Mouse (Mus musculus): Measurements from ENCODE around the gene Hmgcl. TPM values are rescaled to one million over a fixed set of nuclear protein-coding genes. Genes with fewer than 3 reads are reported as not detected.

Gene Hmgcl
- polyA plus RNA-seq, 3 experiments from 2014 or later = 70.5 to 83.4 (median 77.2) TPM

- no peak for ATAC-seq
Observed at GRCm38 (mm10) chr4:135987714-135988113, 41.5 kb downstream of the Hmgcl start.

GRCm38 (mm10) chr4:135993941-135994340 is 47.7 kb downstream of the Hmgcl start:
- ATAC-seq = no peak

- ATAC-seq = no peak
Observed at GRCm38 (mm10) chr4:135995118-135995517, 48.9 kb downstream of the Hmgcl start.

DNA sequence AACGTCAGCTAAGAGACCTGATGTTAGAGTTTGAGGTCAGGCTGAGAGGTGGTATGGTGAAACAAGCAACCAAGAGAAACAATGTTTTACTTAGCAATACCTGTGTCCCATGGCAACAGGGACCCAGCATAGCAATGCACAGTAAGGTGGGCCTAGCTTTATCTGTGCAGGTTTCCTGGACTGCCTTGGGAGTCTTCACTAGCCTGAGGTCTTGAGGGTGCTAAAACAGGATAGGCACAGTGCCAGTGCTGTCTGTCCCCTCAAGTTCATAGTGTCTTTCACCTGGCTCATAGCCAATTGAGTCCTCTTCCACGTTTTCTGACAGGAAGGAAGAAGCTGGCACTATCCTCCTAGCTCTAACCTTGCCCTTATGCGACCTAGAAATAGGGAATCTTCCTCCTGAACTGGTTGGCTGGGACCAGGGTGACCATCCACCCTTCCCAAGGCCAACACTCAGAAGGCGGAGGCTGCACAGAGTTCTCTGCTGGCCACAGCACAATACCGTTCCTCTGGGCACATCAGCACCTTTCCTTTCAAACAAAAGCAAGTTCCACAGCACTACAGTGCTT is 57.9 kb downstream of the Hmgcl start:
- ATAC-seq = no peak

- no peak for ATAC-seq
Observed at GRCm38 (mm10) chr4:136004921-136005320, 58.7 kb downstream of the Hmgcl start.

DNA sequence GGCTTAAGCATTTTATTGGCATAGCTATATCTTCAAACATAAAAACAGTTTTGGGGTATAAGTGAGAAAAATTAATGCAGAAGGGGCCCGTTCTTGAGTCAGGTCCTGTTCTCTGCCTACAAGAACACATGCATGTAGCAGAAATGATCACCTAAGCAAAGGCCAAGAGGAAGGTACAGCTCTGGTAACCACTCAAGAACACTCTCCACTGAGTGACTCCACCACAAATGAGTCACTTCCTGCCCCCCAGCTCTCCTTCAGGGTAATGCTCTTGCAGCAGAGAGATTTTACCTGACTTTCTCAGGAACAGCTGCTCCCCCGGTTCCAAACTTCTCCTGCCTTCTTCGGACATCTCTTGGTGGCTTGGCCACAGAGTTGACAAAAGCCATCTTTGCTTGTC is 60.6 kb downstream of the Hmgcl start:
- ATAC-seq = peak; percentile 96

GRCm38 (mm10) chr4:136008782-136009447 is 62.7 kb downstream of the Hmgcl start:
- no peak for ATAC-seq

GRCm38 (mm10) chr4:136010586-136010985 is 64.3 kb downstream of the Hmgcl start:
- ATAC-seq = no peak

Other genes with a start within 250 kb of the Hmgcl start
- gene Il22ra1, start 218.3 kb upstream of the Hmgcl start, polyA plus RNA-seq (2017; shearing (Covaris generic)) = not detected
- gene Myom3, start 186.7 kb upstream of the Hmgcl start, polyA plus RNA-seq (2017; shearing (Covaris generic)) = not detected
- 100 to 1,000 TPM; 184 to 209 (median 207) TPM for gene Srsf10, start 90.7 kb upstream of the Hmgcl start, polyA plus RNA-seq (2017; shearing (Covaris generic))
- gene Pnrc2, start 72.6 kb upstream of the Hmgcl start, polyA plus RNA-seq (2017; shearing (Covaris generic)) = 100 to 1,000 TPM; 177 to 235 (median 211) TPM
- 1 to 10 TPM; 1.9 to 8.0 (median 7.0) TPM for gene Cnr2, start 51.1 kb upstream of the Hmgcl start, polyA plus RNA-seq (2017; shearing (Covaris generic))
- 100 to 1,000 TPM in 1 of 3 experiments, 10 to 100 TPM in 2; 81.7 to 101 (median 98.9) TPM for gene Fuca1, start 25.7 kb upstream of the Hmgcl start, polyA plus RNA-seq (2017; shearing (Covaris generic))
- gene Gale, start 17.3 kb downstream of the Hmgcl start, polyA plus RNA-seq (2017; shearing (Covaris generic)) = 10 to 100 TPM; 14.2 to 26.3 (median 19.0) TPM
- 10 to 100 TPM; 61.2 to 78.8 (median 65.5) TPM for gene Lypla2, start 26.2 kb downstream of the Hmgcl start, polyA plus RNA-seq (2017; shearing (Covaris generic))
- 10 to 100 TPM in 1 of 3 experiments, 1 to 10 TPM in 2; 8.3 to 16.7 (median 9.8) TPM for gene Pithd1, start 40.8 kb downstream of the Hmgcl start, polyA plus RNA-seq (2017; shearing (Covaris generic))
- gene Eloa, start 75.3 kb downstream of the Hmgcl start, polyA plus RNA-seq (2017; shearing (Covaris generic)) = 10 to 100 TPM; 47.2 to 77.0 (median 56.2) TPM
- 1,000 to 10,000 TPM in 2 of 3 experiments, 100 to 1,000 TPM in 1; 855 to 1,337 (median 1,209) TPM for gene Rpl11, start 107.0 kb downstream of the Hmgcl start, polyA plus RNA-seq (2017; shearing (Covaris generic))
- gene Id3, start 197.0 kb downstream of the Hmgcl start, polyA plus RNA-seq (2017; shearing (Covaris generic)) = 100 to 1,000 TPM; 125 to 343 (median 290) TPM
- gene E2f2, start 225.9 kb downstream of the Hmgcl start, polyA plus RNA-seq (2017; shearing (Covaris generic)) = 10 to 100 TPM; 15.0 to 44.4 (median 16.8) TPM

Measured in inflammation-experienced regulatory T-cells, adult 6 months (primary cell).